Mouse (Mus musculus): ENCODE data around the gene Sirt4. TPM values are rescaled to one million over a fixed set of nuclear protein-coding genes. Genes with fewer than 3 reads are reported as not detected.

Sirt4 gene
- total and polyA plus RNA-seq, 2 experiments from 2014 or later: 15.4 to 29.0 TPM

DNA sequence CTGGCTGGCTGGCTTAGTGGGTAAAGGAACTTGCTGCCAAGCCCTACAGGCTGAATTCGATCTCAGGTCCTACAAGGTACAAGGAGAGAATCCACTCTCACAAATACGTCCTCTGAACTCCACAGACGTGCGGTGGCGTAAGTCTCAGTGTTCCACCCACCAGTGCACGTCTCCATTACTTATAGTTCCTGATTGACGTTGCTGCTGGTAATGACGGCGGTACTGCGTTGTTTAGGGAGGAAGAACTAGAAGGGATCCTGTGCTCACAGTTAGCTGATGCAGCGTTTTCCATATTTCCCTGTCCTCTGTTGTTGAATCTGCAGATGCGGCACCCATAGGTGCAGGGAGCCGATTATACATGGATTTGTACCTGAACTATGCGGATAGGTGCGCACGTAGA is 29.2 kb upstream of the Sirt4 start:
- H3K36me3 ChIP-seq (replicated peaks; ENCODE audit: control insufficient read depth, insufficient read depth, low read length): no peaks in the 10 kb centered on the region; the same call in 1 of the 2 replicates
- no peak overlapping the region for H3K4me2 ChIP-seq (ENCODE audit: low read depth, low read length)
- no peak for ATAC-seq (ENCODE audit: insufficient read depth, low read depth)
- no peak for DNase-seq (ENCODE audit: low spot score)
- H3K9me3 ChIP-seq (replicated peaks; ENCODE audit: control insufficient read depth, low read length): no peaks in the 10 kb centered on the region
- H3K27me3 ChIP-seq (ENCODE audit: control insufficient read depth, insufficient read depth, low read length): no peaks in the 10 kb centered on the region
- H3K4me1 ChIP-seq (ENCODE audit: control insufficient read depth, insufficient read depth): peaks cover 30% of the 10 kb centered on the region
- WGBS: 90% methylated on average over 16 of the region's 16 CpGs
- H3K9ac ChIP-seq (replicated peaks; ENCODE audit: low read depth, low read length): no peak overlapping the region
- peak overlapping the region; percentile 89 for H3K27ac ChIP-seq (ENCODE audit: low read depth)
- TF ChIP-seq CTCF (IDR thresholded peaks at IDR 0.05; ENCODE audit: low read depth): no peak
- TF ChIP-seq EP300 (IDR thresholded peaks at IDR 0.05; ENCODE audit: low read depth): no peak
- no peak overlapping the region for H3K4me3 ChIP-seq (ENCODE audit: low read depth, low read length)

DNA sequence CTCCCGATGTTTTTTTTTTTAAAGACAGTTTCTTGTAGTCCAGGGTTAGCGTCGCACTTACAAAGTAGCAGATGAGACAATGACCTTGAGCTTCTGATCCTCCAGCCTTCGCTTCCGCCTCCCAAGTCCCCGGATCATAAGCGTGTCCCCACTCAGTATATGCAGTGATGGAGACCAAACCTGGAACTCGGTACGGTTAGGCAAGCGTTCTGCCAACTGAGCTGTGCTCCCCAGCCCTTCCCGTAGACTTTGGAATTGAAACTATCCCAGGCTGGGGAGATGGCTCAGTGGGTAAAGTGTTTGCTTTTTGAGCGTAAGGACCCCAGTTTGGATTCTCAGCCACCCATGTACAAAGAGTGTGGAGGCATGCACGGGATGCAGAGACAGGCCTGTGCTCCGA is 28.7 kb upstream of the Sirt4 start:
- DNase-seq (ENCODE audit: low spot score) (no peak), ATAC-seq (ENCODE audit: insufficient read depth, low read depth) (no peak)

DNA sequence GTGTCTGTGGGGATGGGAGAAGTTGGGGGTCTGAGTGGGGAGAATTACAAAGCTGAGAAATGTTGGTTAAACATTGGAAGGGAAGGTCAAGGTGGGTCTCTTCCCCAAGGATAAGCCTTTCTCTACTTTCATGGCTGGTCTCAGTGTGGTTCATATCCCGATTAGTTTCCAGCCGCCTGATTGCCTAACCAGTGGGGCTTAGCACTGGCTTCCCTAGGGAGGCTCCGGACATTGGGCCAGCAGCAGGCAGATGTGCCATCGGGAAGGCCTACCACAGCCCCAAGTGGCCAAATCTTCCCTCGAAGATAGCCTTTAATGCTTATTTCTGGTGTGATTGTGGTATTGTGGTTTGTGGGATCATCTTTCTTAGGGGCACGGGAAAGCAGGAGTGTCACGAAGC is 27.9 kb upstream of the Sirt4 start:
- DNase-seq (ENCODE audit: low spot score) (no peak), ATAC-seq (ENCODE audit: insufficient read depth, low read depth) (no peak)
- Histone ChIP-seq H3K9me3 (replicated peaks; ENCODE audit: control insufficient read depth, low read length) (no peaks in the 10 kb centered on the region), H3K27me3 (ENCODE audit: control insufficient read depth, insufficient read depth, low read length) (no peaks in the 10 kb centered on the region), H3K9ac (replicated peaks; ENCODE audit: low read depth, low read length) (no peak overlapping the region), H3K4me1 (ENCODE audit: control insufficient read depth, insufficient read depth) (peaks cover 43% of the 10 kb centered on the region), H3K4me2 (ENCODE audit: low read depth, low read length) (no peak overlapping the region), H3K27ac (ENCODE audit: low read depth) (no peak overlapping the region), H3K4me3 (ENCODE audit: low read depth, low read length) (no peak overlapping the region), H3K36me3 (replicated peaks; ENCODE audit: control insufficient read depth, insufficient read depth, low read length) (no peaks in the 10 kb centered on the region; the same call in 1 of the 2 replicates)
- no peak for TF ChIP-seq EP300 (IDR thresholded peaks at IDR 0.05; ENCODE audit: low read depth)
- TF ChIP-seq CTCF (IDR thresholded peaks at IDR 0.05; ENCODE audit: low read depth): no peak
- WGBS: 86% methylated on average over 7 of the region's 7 CpGs

More for the DNA sequence above, 28.7 kb upstream of the Sirt4 start:
- Histone ChIP-seq H3K4me1 (ENCODE audit: control insufficient read depth, insufficient read depth) (peaks cover 35% of the 10 kb centered on the region), H3K36me3 (replicated peaks; ENCODE audit: control insufficient read depth, insufficient read depth, low read length) (no peaks in the 10 kb centered on the region; the same call in 1 of the 2 replicates), H3K9me3 (replicated peaks; ENCODE audit: control insufficient read depth, low read length) (no peaks in the 10 kb centered on the region), H3K4me3 (ENCODE audit: low read depth, low read length) (no peak overlapping the region), H3K27me3 (ENCODE audit: control insufficient read depth, insufficient read depth, low read length) (no peaks in the 10 kb centered on the region), H3K4me2 (ENCODE audit: low read depth, low read length) (no peak overlapping the region), H3K9ac (replicated peaks; ENCODE audit: low read depth, low read length) (no peak overlapping the region), H3K27ac (ENCODE audit: low read depth) (no peak overlapping the region)
- TF ChIP-seq CTCF (IDR thresholded peaks at IDR 0.05; ENCODE audit: low read depth): no peak
- TF ChIP-seq EP300 (IDR thresholded peaks at IDR 0.05; ENCODE audit: low read depth): no peak
- WGBS: 91% methylated on average over 14 of the region's 14 CpGs

DNA sequence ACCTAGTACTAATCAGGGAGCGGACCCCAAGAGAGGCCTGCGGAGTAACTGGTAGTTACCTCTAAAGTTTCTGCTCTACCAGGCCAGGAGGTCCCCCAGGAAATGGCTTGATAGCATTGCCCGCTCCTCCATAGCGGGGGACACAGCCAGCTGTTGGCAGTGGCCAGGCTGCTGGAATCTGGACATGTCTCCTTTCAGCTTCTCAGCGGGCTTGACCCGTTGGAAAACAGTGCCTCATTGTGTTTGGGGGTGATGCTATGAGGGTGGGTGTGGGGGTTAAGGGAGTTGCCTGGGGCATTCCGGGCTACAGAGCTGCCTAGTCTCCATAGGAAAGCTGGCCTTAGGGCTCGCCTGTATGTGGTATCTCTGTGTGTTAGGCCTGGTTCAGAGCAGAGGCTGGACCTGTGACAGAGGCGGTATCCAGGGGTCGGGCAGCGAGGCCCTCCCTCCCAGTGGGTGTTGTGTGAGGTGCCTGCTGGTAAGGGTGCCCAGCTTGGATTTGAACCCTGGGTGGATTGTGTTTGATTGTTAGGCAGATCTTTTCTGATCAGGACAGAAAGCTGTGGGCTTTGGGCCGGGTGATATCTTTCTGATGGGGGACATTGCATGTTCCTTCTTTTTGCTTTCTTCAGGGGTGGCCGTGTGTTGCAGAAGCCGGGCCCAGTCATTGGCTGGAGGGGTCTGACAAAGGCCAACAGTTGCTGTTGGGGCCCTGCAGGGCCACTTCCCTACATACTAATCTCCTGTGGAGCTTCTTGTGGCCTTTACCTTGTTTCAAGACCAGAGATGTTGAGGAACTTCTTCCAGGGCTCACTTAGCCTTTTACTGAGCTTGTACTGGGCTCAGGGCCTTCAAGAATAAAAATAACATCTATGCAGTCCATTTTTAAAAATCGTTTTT is 25.5 kb upstream of the Sirt4 start:
- peak overlapping the region; percentile 83 for H3K27ac ChIP-seq (ENCODE audit: low read depth)
- TF ChIP-seq EP300 (IDR thresholded peaks at IDR 0.05; ENCODE audit: low read depth): no peak
- no peak for TF ChIP-seq CTCF (IDR thresholded peaks at IDR 0.05; ENCODE audit: low read depth)
- H3K36me3 ChIP-seq (replicated peaks; ENCODE audit: control insufficient read depth, insufficient read depth, low read length): no peaks in the 10 kb centered on the region; the same call in 1 of the 2 replicates
- peaks cover 42% of the 10 kb centered on the region for H3K4me1 ChIP-seq (ENCODE audit: control insufficient read depth, insufficient read depth)
- H3K9me3 ChIP-seq (replicated peaks; ENCODE audit: control insufficient read depth, low read length): no peaks in the 10 kb centered on the region
- ATAC-seq (ENCODE audit: insufficient read depth, low read depth) (no peak), DNase-seq (ENCODE audit: low spot score) (peak; percentile 4)
- 63% methylated on average over 15 of the region's 15 CpGs for WGBS
- peak overlapping the region; percentile 81 for H3K4me2 ChIP-seq (ENCODE audit: low read depth, low read length)
- H3K9ac ChIP-seq (replicated peaks; ENCODE audit: low read depth, low read length): peak overlapping the region; percentile 91; the same call in 1 of the 2 replicates
- H3K27me3 ChIP-seq (ENCODE audit: control insufficient read depth, insufficient read depth, low read length): no peaks in the 10 kb centered on the region
- H3K4me3 ChIP-seq (ENCODE audit: low read depth, low read length): peak overlapping the region; percentile 81

DNA sequence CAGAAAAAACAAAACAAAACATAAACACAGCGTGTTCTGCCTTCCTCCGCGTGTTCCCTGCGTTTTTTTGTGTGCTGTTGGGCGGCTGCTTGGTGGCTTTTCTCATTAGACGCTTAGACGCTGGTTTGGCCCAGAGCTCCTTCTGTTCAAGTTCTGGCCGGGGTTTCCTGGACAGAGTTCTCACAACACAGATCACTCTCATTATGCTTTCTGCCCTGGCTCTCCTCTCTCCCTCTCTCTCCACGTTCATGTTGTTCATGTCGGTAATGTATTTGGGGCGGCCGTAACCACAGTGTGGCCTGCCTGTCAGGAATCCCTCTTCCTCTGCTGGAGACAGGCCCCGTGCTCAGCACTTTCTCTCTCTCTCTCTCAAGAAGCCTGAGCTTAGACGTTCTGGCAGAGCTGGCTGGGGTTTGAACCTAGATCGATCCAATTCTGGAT is 24.8 kb upstream of the Sirt4 start:
- Histone ChIP-seq H3K4me3 (ENCODE audit: low read depth, low read length) (peak overlapping the region; percentile 81), H3K9me3 (replicated peaks; ENCODE audit: control insufficient read depth, low read length) (no peaks in the 10 kb centered on the region), H3K27me3 (ENCODE audit: control insufficient read depth, insufficient read depth, low read length) (no peaks in the 10 kb centered on the region), H3K9ac (replicated peaks; ENCODE audit: low read depth, low read length) (peak overlapping the region; percentile 91), H3K27ac (ENCODE audit: low read depth) (peak overlapping the region; percentile 83), H3K36me3 (replicated peaks; ENCODE audit: control insufficient read depth, insufficient read depth, low read length) (no peaks in the 10 kb centered on the region; the same call in 1 of the 2 replicates), H3K4me1 (ENCODE audit: control insufficient read depth, insufficient read depth) (peaks cover 35% of the 10 kb centered on the region), H3K4me2 (ENCODE audit: low read depth, low read length) (peak overlapping the region; percentile 81)
- ATAC-seq (ENCODE audit: insufficient read depth, low read depth) (no peak), DNase-seq (ENCODE audit: low spot score) (no peak)
- 49% methylated on average over 15 of the region's 15 CpGs for WGBS
- TF ChIP-seq EP300 (IDR thresholded peaks at IDR 0.05; ENCODE audit: low read depth) (no peak), CTCF (IDR thresholded peaks at IDR 0.05; ENCODE audit: low read depth) (no peak)
